Comparison of ENCODE assay signal across 8 mouse cellular contexts in the genomic region with DNA sequence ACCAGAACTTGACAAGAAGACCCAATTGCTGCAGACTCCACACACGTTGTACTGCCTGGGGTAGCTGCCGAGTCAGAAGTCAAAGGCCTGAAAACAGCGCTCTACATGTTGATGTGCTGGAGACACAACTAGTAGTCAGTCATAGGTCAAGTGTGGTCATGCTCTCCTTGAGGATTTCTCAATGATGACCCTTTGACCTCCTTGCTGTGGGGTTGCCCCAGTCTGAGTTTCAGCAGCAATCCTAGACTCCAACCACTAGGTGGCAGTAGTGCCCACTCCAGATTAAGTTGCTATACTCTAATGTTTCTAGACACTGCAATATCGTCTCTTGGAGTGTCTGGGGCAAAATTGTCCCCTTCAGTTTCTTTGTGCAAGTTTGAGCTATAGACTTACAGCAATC. TPM values are rescaled to one million over a fixed set of nuclear protein-coding genes. Genes with fewer than 3 reads are reported as not detected.
DNase-seq lines count a peak whose midpoint lies in the region; ATAC-seq lines count a peak whose summit lies in the region.

No protein-coding gene starts in this region.

- no peaks in the 10 kb centered on the region for H3K27me3 ChIP-seq in liver, embryonic 12.5 days (replicated peaks)

- H3K4me3 ChIP-seq in liver, embryonic 12.5 days = no peak overlapping the region

- no peaks in the 10 kb centered on the region for H3K9me3 ChIP-seq in liver, embryonic 12.5 days (replicated peaks)

- no peak overlapping the region for H3K27ac ChIP-seq in liver, embryonic 12.5 days

- no peak overlapping the region for H3K4me2 ChIP-seq in liver, embryonic 12.5 days

- H3K36me3 ChIP-seq in liver, embryonic 12.5 days = no peaks in the 10 kb centered on the region

- peak; percentile 50 to 57 for DNase-seq in cerebellum, adult 18-20 months
- DNase-seq in cerebellum, adult 11-12 months = no peak
- peak; percentile 61 for DNase-seq in liver
- DNase-seq in adrenal gland, adult 8-10 months = peak; percentile 59
- DNase-seq in forelimb bud, embryonic 11.5 days (ENCODE audit: low read depth, low spot score) = peak; percentile 55
- DNase-seq in lung, postnatal 25 days (ENCODE audit: low spot score) = peak; percentile 83
- DNase-seq in thymus, postnatal 25 days = peak; percentile 56

- H3K9ac ChIP-seq in liver, embryonic 12.5 days = no peak overlapping the region

- no peak for ATAC-seq in liver, embryonic 12.5 days

- peaks cover 18% of the 10 kb centered on the region for H3K4me1 ChIP-seq in liver, embryonic 12.5 days

- WGBS in liver, embryonic 12.5 days (ENCODE audit: insufficient replicate concordance) = 63% methylated on average over 4 of the region's 4 CpGs

RNA-seq across cellular contexts. Expression of a gene that starts 3.8 kb away (rescaled TPM):
- 67.9 and 73.6 TPM in 2 replicates for polyA plus RNA-seq in liver, embryonic 12.5 days (2016; fragmentation: Nextera tagmentation; extraction: Ambion mirVana)
- total RNA-seq in adrenal gland, adult 8-10 months (2022) = 10 to 100 TPM; 10.7 to 13.5 (median 11.6) TPM

RNA-seq across cellular contexts. Expression of a gene that starts 59.4 kb away (rescaled TPM):
- 8.7 and 9.1 TPM in 2 replicates for polyA plus RNA-seq in liver, embryonic 12.5 days (2016; fragmentation: Nextera tagmentation; extraction: Ambion mirVana)
- 10 to 100 TPM in 2 of 4 experiments, 1 to 10 TPM in 2; 7.2 to 14.6 (median 10.7) TPM for total RNA-seq in adrenal gland, adult 8-10 months (2022)
